Mouse (Mus musculus): ENCODE measurements at regions not wholly inside any gene's neighbourhood (a gene's known extent, or its start where the extent isn't known, plus 50 kb on each side); places are given as distances from the start of the nearest gene placed in this dataset.

DNA sequence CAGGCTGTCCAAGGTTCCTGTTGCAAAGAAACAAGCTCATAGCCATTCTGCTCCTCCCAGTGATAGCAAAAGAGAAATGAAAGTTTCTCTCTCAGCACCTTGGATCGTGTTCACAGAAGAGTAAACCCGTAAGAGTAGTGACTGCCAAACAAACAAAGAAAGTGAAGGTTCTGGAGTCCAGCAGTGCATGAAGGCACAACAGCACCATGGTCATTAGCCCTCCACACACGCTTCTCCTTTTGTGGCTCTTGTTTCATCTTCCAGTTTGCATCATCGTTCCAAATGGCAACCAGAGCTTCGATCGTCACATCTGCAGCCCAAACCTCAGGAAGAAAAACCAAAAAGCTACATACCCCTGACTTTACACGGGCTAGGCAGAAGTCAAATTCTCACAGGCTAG, 74.4 kb upstream of the Itga4 start:
- Histone ChIP-seq H3K9me3 (replicated peaks; ENCODE audit: control insufficient read depth, low read length) (no peaks in the 10 kb centered on the region), H3K4me1 (ENCODE audit: control insufficient read depth, insufficient read depth) (no peaks in the 10 kb centered on the region), H3K36me3 (replicated peaks; ENCODE audit: control insufficient read depth, insufficient read depth, low read length) (no peaks in the 10 kb centered on the region), H3K4me2 (ENCODE audit: low read depth, low read length) (peak overlapping the region; percentile 2; the same call in 1 of the 2 replicates), H3K27me3 (ENCODE audit: control insufficient read depth, insufficient read depth, low read length) (no peaks in the 10 kb centered on the region), H3K27ac (ENCODE audit: low read depth) (no peak overlapping the region), H3K9ac (replicated peaks; ENCODE audit: low read depth, low read length) (no peak overlapping the region), H3K4me3 (ENCODE audit: low read depth, low read length) (no peak overlapping the region)
- DNase-seq (ENCODE audit: low spot score): no peak
- TF ChIP-seq EP300 (IDR thresholded peaks at IDR 0.05; ENCODE audit: low read depth) (no peak), CTCF (IDR thresholded peaks at IDR 0.05; ENCODE audit: low read depth) (no peak)
- ATAC-seq (ENCODE audit: insufficient read depth, low read depth): no peak
- WGBS: 68% methylated on average over 7 of the region's 7 CpGs

DNA sequence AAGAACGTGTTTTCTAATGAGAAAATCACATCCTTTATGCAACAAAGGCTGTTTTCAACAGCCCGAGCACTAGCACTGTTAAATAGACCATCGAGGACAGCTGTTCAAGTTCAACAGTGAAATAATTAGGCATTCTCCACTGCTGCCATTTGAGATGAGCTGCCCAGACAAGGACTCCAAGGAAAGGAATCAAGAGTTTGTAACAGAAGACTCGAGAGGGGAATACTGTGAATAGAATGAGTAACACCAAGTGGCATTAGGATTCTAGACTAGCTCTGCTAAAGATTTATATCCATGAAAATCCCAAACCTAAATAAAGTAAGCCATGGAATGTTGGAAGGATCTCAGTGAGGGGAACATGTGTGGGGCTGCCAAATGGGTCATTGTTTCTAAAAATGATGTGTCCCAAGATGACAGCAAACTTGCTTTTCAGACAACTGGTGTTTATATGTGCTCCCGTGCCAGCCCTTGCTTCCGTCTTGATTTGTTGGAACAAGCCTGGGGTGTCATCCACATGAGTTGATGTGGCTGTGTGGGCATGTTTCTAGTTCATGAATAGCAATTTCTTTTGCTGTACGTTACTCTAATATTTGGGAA, 72.1 kb upstream of the Itga4 start:
- ATAC-seq (ENCODE audit: insufficient read depth, low read depth): no peak
- TF ChIP-seq EP300 (IDR thresholded peaks at IDR 0.05; ENCODE audit: low read depth) (no peak), CTCF (IDR thresholded peaks at IDR 0.05; ENCODE audit: low read depth) (no peak)
- no peak overlapping the region for H3K4me2 ChIP-seq (ENCODE audit: low read depth, low read length)
- H3K9ac ChIP-seq (replicated peaks; ENCODE audit: low read depth, low read length): no peak overlapping the region
- H3K27ac ChIP-seq (ENCODE audit: low read depth): no peak overlapping the region
- H3K27me3 ChIP-seq (ENCODE audit: control insufficient read depth, insufficient read depth, low read length): no peaks in the 10 kb centered on the region
- H3K36me3 ChIP-seq (replicated peaks; ENCODE audit: control insufficient read depth, insufficient read depth, low read length): no peaks in the 10 kb centered on the region
- H3K9me3 ChIP-seq (replicated peaks; ENCODE audit: control insufficient read depth, low read length): no peaks in the 10 kb centered on the region
- H3K4me3 ChIP-seq (ENCODE audit: low read depth, low read length): no peak overlapping the region
- DNase-seq (ENCODE audit: low spot score): no peak
- no peaks in the 10 kb centered on the region for H3K4me1 ChIP-seq (ENCODE audit: control insufficient read depth, insufficient read depth)
- WGBS: 81% methylated on average over 7 of the region's 7 CpGs

DNA sequence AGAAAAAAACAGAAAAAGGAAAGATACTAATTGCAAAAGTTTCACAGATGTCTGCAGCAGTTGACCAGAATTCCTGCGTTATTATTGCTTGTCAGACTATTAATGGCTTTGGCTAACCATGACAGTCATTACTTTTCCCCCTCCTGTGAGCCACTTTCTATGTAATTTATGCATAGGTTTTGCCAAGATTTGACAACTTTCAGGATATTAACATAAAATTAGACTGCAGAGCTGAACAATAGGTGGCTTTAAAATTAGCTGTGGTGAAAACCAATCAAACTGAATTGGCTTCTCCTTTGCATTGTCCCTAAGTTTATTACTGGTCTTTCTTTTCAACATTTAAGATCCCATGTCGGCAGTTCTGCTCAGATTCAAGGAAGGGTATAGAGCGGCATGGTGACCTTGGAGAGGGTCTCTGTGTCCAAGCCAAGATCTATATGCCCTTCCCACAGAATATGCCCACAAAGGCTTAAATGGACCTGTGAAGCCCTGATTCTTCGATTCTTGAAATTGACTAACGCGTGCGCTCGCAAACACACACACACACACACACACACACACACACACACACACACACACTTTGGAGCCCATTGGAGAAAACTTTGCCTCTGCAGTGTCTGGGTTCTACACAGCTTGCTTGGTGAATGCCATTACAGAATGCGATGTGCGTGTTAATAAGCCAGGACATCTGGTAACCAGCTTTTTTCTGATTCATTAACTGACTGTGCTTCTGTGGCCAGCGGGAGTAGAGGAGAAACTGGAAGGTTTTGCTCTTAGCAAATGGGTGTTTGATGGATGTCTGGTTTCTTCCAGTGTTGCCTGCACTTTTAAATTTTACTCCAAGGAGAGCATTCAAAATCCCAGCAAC, 69.8 kb upstream of the Itga4 start:
- Histone ChIP-seq H3K27me3 (ENCODE audit: control insufficient read depth, insufficient read depth, low read length) (no peaks in the 10 kb centered on the region), H3K4me3 (ENCODE audit: low read depth, low read length) (no peak overlapping the region), H3K36me3 (replicated peaks; ENCODE audit: control insufficient read depth, insufficient read depth, low read length) (no peaks in the 10 kb centered on the region), H3K4me2 (ENCODE audit: low read depth, low read length) (no peak overlapping the region), H3K9me3 (replicated peaks; ENCODE audit: control insufficient read depth, low read length) (no peaks in the 10 kb centered on the region), H3K4me1 (ENCODE audit: control insufficient read depth, insufficient read depth) (no peaks in the 10 kb centered on the region), H3K27ac (ENCODE audit: low read depth) (no peak overlapping the region), H3K9ac (replicated peaks; ENCODE audit: low read depth, low read length) (no peak overlapping the region)
- 89% methylated on average over 11 of the region's 11 CpGs for WGBS
- no peak for ATAC-seq (ENCODE audit: insufficient read depth, low read depth)
- TF ChIP-seq CTCF (IDR thresholded peaks at IDR 0.05; ENCODE audit: low read depth): no peak
- TF ChIP-seq EP300 (IDR thresholded peaks at IDR 0.05; ENCODE audit: low read depth): no peak
- DNase-seq (ENCODE audit: low spot score): no peak

DNA sequence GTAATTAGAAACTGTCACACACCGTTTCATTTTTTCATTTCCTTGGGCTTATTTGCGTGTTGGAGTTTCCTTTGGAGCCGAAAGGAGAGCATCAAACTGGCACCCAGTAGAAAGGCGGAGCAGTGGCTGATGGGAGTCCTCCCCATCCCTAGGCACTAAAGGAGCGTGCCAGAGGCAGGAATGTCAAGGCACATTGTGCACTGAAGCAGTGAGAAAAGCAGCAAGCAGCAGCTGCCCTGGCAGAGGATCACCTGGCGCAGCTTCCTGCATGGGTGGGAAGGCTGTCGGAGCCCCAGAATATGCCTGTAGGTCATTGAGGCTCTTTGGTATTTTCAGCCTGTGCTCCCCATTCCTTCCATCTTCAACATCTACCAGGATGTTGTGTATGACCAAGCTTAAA, 68.3 kb upstream of the Itga4 start:
- Histone ChIP-seq H3K4me2 (ENCODE audit: low read depth, low read length) (no peak overlapping the region), H3K9ac (replicated peaks; ENCODE audit: low read depth, low read length) (no peak overlapping the region), H3K4me1 (ENCODE audit: control insufficient read depth, insufficient read depth) (no peaks in the 10 kb centered on the region), H3K36me3 (replicated peaks; ENCODE audit: control insufficient read depth, insufficient read depth, low read length) (no peaks in the 10 kb centered on the region), H3K9me3 (replicated peaks; ENCODE audit: control insufficient read depth, low read length) (no peaks in the 10 kb centered on the region), H3K27me3 (ENCODE audit: control insufficient read depth, insufficient read depth, low read length) (no peaks in the 10 kb centered on the region), H3K4me3 (ENCODE audit: low read depth, low read length) (no peak overlapping the region), H3K27ac (ENCODE audit: low read depth) (no peak overlapping the region)
- WGBS: 82% methylated on average over 7 of the region's 7 CpGs
- DNase-seq (ENCODE audit: low spot score) (no peak), ATAC-seq (ENCODE audit: insufficient read depth, low read depth) (no peak)
- TF ChIP-seq CTCF (IDR thresholded peaks at IDR 0.05; ENCODE audit: low read depth) (no peak), EP300 (IDR thresholded peaks at IDR 0.05; ENCODE audit: low read depth) (no peak)

DNA sequence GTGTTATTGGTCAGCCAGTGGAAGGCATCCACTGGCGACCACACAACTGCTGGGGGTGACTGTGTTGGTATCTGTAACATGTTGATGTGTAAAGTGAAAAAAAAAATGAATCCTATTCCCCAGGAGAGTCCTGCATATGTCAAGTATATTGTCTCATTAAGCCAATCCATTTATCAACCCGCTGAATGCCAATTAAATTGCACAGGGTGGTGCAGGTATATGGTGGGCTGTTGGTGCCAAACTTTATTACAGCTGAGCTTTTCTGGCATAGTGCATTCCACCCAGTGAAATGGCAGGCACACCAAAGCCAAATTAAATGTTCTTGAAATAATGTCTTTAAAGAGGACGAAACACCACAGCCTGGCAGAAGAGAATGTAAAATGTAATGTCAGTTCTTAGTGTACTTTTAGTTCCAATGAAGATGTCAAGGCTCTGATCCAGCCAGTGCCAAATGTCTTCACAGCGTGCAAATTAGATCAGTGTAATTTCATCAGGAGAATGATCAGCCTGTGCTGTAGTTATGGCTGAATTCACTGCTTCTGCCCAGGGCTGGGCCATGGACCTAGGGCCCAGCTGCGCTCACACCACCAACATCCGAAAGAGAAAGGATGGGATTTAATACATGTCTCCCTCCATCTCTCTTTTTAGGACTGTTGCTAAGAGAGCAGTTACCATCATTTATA, 66.6 kb upstream of the Itga4 start:
- ATAC-seq (ENCODE audit: insufficient read depth, low read depth) (no peak), DNase-seq (ENCODE audit: low spot score) (no peak)
- no peaks in the 10 kb centered on the region for H3K27me3 ChIP-seq (ENCODE audit: control insufficient read depth, insufficient read depth, low read length)
- H3K4me1 ChIP-seq (ENCODE audit: control insufficient read depth, insufficient read depth): no peaks in the 10 kb centered on the region
- H3K4me3 ChIP-seq (ENCODE audit: low read depth, low read length): no peak overlapping the region
- TF ChIP-seq EP300 (IDR thresholded peaks at IDR 0.05; ENCODE audit: low read depth) (no peak), CTCF (IDR thresholded peaks at IDR 0.05; ENCODE audit: low read depth) (no peak)
- no peak overlapping the region for H3K4me2 ChIP-seq (ENCODE audit: low read depth, low read length)
- no peaks in the 10 kb centered on the region for H3K36me3 ChIP-seq (replicated peaks; ENCODE audit: control insufficient read depth, insufficient read depth, low read length)
- 80% methylated on average over 6 of the region's 6 CpGs for WGBS
- no peak overlapping the region for H3K9ac ChIP-seq (replicated peaks; ENCODE audit: low read depth, low read length)
- no peaks in the 10 kb centered on the region for H3K9me3 ChIP-seq (replicated peaks; ENCODE audit: control insufficient read depth, low read length)
- no peak overlapping the region for H3K27ac ChIP-seq (ENCODE audit: low read depth)
